Mouse (Mus musculus) neural tube, embryonic 11.5 days (tissue): ENCODE data around the gene Tmem182. TPM values are rescaled to one million over a fixed set of nuclear protein-coding genes. Genes with fewer than 3 reads are reported as not detected.

Experiments used
- ATAC-seq: fragments of 200-750 bp; cut with Nextera tagmentation; 2 replicates; pipeline ENCODE4 v1.8.0; 2017; ENCODE audit warnings: moderate number of reproducible peaks, mild to moderate bottlenecking, moderate TSS enrichment, moderate library complexity; ENCODE audit not compliant: insufficient read depth, low FRiP score, low TSS enrichment
- DNase-seq: peaks from one replicate; pipeline ENCODE4 v3.0.0-alpha.2; 2015; ENCODE audit warnings: low spot score
- H3K27ac ChIP-seq: fragments of 300-500 bp; sonication (generic); 2 replicates; pipeline ENCODE4 v1.5.1; 2014; ENCODE audit warnings: low read depth, mild to moderate bottlenecking, low read length
- H3K27me3 ChIP-seq: fragments of 300-500 bp; sonication (generic); 2 replicates; pipeline ENCODE4 v1.6.1; 2014; ENCODE audit warnings: mild to moderate bottlenecking, low read length, mixed read lengths; ENCODE audit not compliant: control insufficient read depth, insufficient read depth
- H3K36me3 ChIP-seq: fragments of 300-500 bp; sonication (generic); 2 replicates; pipeline ENCODE4 v1.6.1; 2014; ENCODE audit warnings: mild to moderate bottlenecking, low read length, moderate library complexity, mixed read lengths; ENCODE audit not compliant: control insufficient read depth, insufficient read depth
- H3K4me1 ChIP-seq: fragments of 300-500 bp; sonication (generic); 2 replicates; pipeline ENCODE4 v1.6.1; 2014; ENCODE audit warnings: low read length, mixed read lengths; ENCODE audit not compliant: control insufficient read depth, insufficient read depth
- H3K4me2 ChIP-seq: fragments of 300-500 bp; sonication (generic); 2 replicates; pipeline ENCODE4 v1.6.1; 2014; ENCODE audit warnings: low read depth, mild to moderate bottlenecking, moderate library complexity
- H3K4me3 ChIP-seq: fragments of 300-500 bp; sonication (generic); 2 replicates; pipeline ENCODE4 v1.5.1; 2014; ENCODE audit warnings: low read depth, low read length
- H3K9ac ChIP-seq: fragments of 300-500 bp; sonication (generic); 2 replicates; pipeline ENCODE4 v1.6.1; 2014; ENCODE audit warnings: mild to moderate bottlenecking, low read length
- H3K9me3 ChIP-seq: fragments of 300-500 bp; sonication (generic); 2 replicates; pipeline ENCODE4 v1.6.1; 2016; ENCODE audit warnings: low read length; ENCODE audit not compliant: control insufficient read depth
- WGBS: fragments of 180-500 bp; shearing (Covaris S2); extraction: QIAGEN DNeasy Blood & Tissue Kit; methylation state at CpG from one replicate; pipeline ENCODE4 v1.1.7; 2014; 5-methylcytosine and 5-hydroxymethylcytosine counted together
- polyA plus RNA-seq: library from polyadenylated mRNA; unstranded; fragments of >200 nt; fragmentation: Nextera tagmentation; extraction: Ambion mirVana; gene quantifications from 2 replicates; pipeline ENCODE4 v1.2.1, GENCODE M21; 2014

The Tmem182 gene
- polyA plus RNA-seq, 1 experiment from 2014 or later: 1.4 TPM

- 84% methylated on average over 3 of the region's 3 CpGs for WGBS
- Histone ChIP-seq H3K4me2 (no peak overlapping the region), H3K4me3 (no peak overlapping the region)
These were observed 61.7 kb downstream of the Tmem182 start for GRCm38 (mm10) chr1:40867106-40867505.

DNA sequence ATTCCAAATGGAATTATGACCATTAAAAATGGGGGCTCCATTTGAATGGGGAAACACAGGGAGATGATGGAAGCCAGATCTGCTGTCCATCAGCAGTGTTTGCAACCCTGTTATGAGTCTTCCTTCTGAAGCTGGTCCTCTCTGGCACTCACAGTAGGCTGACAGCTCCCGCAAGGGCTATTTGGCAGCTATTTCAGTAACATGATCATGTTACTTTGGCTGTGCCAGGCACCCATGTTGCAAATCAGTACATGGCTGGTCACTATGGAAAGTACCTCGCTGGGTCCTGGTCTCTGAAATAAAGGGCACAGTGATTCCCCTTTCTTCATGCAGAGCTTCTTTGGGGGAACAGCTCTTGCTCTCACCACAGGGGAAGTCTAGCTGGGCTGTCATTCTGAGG lies 62.2 kb downstream of the Tmem182 start:
- ATAC-seq (no peak), DNase-seq (no peak)
- Histone ChIP-seq H3K4me3 (no peak overlapping the region), H3K36me3 (no peaks in the 10 kb centered on the region), H3K4me1 (no peaks in the 10 kb centered on the region), H3K27ac (no peak overlapping the region), H3K27me3 (no peaks in the 10 kb centered on the region), H3K9ac (no peak overlapping the region), H3K4me2 (no peak overlapping the region), H3K9me3 (no peaks in the 10 kb centered on the region)
- WGBS: 96% methylated on average over 2 of the region's 2 CpGs

More at GRCm38 (mm10) chr1:40867106-40867505, 61.7 kb downstream of the Tmem182 start:
- DNase-seq (no peak), ATAC-seq (no peak)
- Histone ChIP-seq H3K9ac (no peak overlapping the region), H3K4me1 (no peaks in the 10 kb centered on the region), H3K9me3 (no peaks in the 10 kb centered on the region), H3K27ac (no peak overlapping the region), H3K27me3 (no peaks in the 10 kb centered on the region), H3K36me3 (no peaks in the 10 kb centered on the region)

DNA sequence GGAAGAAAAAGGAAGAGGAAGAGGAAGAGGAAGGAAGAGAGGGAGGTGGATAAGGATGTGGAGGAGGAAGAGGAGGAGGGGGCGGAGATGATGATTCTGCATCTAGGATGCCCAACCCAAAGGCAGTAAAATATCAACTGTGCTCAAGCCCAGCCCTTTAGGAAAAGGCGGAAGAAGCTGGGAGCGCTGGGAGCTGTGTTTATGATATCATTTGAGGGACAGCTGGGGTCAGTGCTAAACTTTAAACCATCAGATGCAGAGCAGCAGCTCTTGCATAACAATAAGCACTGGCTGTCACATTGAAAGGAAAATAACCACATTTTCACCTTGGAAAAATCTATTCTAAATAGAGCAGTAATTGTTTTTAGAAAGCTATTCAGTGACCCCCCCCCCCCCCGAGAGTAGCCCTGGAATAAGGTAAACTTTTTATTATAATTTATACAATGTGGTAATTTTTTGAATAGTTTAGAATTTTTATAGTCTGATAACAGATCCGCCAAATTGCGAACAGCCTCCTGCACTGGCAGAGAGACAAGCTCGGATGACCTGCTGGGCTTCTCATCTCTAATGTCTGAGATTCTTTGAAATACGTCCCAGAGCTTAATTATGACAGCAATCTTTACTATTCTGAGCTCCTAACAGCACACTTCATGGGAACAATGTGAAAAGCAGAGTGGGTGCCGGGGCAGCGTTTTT lies 68.5 kb downstream of the Tmem182 start:
- no peak overlapping the region for H3K4me2 ChIP-seq
- H3K9me3 ChIP-seq: no peaks in the 10 kb centered on the region
- WGBS: 76% methylated on average over 10 of the region's 10 CpGs
- H3K27me3 ChIP-seq: no peaks in the 10 kb centered on the region
- H3K4me1 ChIP-seq: no peaks in the 10 kb centered on the region
- H3K4me3 ChIP-seq: no peak overlapping the region
- ATAC-seq (no peak), DNase-seq (no peak)
- no peaks in the 10 kb centered on the region for H3K36me3 ChIP-seq
- no peak overlapping the region for H3K27ac ChIP-seq
- H3K9ac ChIP-seq: no peak overlapping the region

- no peaks in the 10 kb centered on the region for H3K4me1 ChIP-seq
- H3K4me2 ChIP-seq: no peak overlapping the region
- H3K4me3 ChIP-seq: no peak overlapping the region
- no peaks in the 10 kb centered on the region for H3K9me3 ChIP-seq
- no peak overlapping the region for H3K27ac ChIP-seq
- no peak for ATAC-seq
- DNase-seq: no peak
- H3K27me3 ChIP-seq: no peaks in the 10 kb centered on the region
- no peak overlapping the region for H3K9ac ChIP-seq
- 87% methylated on average over 26 of the region's 26 CpGs for WGBS
- no peaks in the 10 kb centered on the region for H3K36me3 ChIP-seq
These were observed 69.3 kb downstream of the Tmem182 start for GRCm38 (mm10) chr1:40874456-40875375.

- ATAC-seq (no peak), DNase-seq (peak; percentile 74)
- no peak overlapping the region for H3K27ac ChIP-seq
- no peaks in the 10 kb centered on the region for H3K36me3 ChIP-seq
- H3K4me3 ChIP-seq: no peak overlapping the region
- H3K27me3 ChIP-seq: no peaks in the 10 kb centered on the region
- no peak overlapping the region for H3K4me2 ChIP-seq
- no peaks in the 10 kb centered on the region for H3K4me1 ChIP-seq
- 26% methylated on average over 9 of the region's 9 CpGs for WGBS
- no peak overlapping the region for H3K9ac ChIP-seq
- H3K9me3 ChIP-seq: no peaks in the 10 kb centered on the region
These were observed 73.7 kb downstream of the Tmem182 start for GRCm38 (mm10) chr1:40879051-40879450.

GRCm38 (mm10) chr1:40879526-40879925 lies 74.1 kb downstream of the Tmem182 start:
- DNase-seq (no peak), ATAC-seq (no peak)
- H3K27ac ChIP-seq: no peak overlapping the region
- no peak overlapping the region for H3K4me2 ChIP-seq
- no peak overlapping the region for H3K4me3 ChIP-seq
- H3K27me3 ChIP-seq: no peaks in the 10 kb centered on the region
- H3K36me3 ChIP-seq: no peaks in the 10 kb centered on the region
- H3K9ac ChIP-seq: no peak overlapping the region
- no peaks in the 10 kb centered on the region for H3K9me3 ChIP-seq
- WGBS: 81% methylated on average over 6 of the region's 6 CpGs
- no peaks in the 10 kb centered on the region for H3K4me1 ChIP-seq

DNA sequence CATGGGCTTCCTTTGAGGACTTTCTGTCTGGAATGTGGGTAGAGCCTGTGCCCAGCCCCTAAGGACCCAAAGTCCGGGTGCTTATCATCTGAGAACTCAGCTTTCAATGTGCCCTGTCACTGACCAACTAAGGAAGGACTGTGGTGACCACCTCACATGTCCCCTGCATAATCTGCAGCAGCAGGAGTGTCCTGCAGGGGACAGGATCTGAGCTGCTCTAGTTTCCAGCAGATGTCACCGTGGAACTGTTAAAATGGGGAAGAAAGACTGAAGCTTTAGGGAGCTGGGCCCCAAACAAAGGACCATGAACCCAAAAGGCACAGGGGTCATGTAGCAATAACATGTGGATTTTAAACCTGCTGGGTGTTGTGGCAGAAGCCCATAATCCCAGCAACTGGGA lies 75.1 kb downstream of the Tmem182 start:
- Histone ChIP-seq H3K4me3 (no peak overlapping the region), H3K4me2 (no peak overlapping the region), H3K36me3 (no peaks in the 10 kb centered on the region), H3K4me1 (no peaks in the 10 kb centered on the region), H3K27me3 (no peaks in the 10 kb centered on the region), H3K9ac (no peak overlapping the region), H3K27ac (no peak overlapping the region), H3K9me3 (no peaks in the 10 kb centered on the region)
- DNase-seq (no peak), ATAC-seq (no peak)
- WGBS: 54% methylated on average over 2 of the region's 2 CpGs

GRCm38 (mm10) chr1:40883856-40884255 lies 78.5 kb downstream of the Tmem182 start:
- DNase-seq (no peak), ATAC-seq (no peak)
- H3K36me3 ChIP-seq: no peaks in the 10 kb centered on the region
- H3K27ac ChIP-seq: no peak overlapping the region
- H3K27me3 ChIP-seq: no peaks in the 10 kb centered on the region
- WGBS: 75% methylated on average over 2 of the region's 2 CpGs
- H3K9me3 ChIP-seq: no peaks in the 10 kb centered on the region
- no peak overlapping the region for H3K4me3 ChIP-seq
- no peak overlapping the region for H3K9ac ChIP-seq
- H3K4me1 ChIP-seq: no peaks in the 10 kb centered on the region
- no peak overlapping the region for H3K4me2 ChIP-seq

- H3K36me3 ChIP-seq: no peaks in the 10 kb centered on the region
- no peak for DNase-seq
- no peaks in the 10 kb centered on the region for H3K9me3 ChIP-seq
- ATAC-seq: no peak
- H3K9ac ChIP-seq: no peak overlapping the region
- H3K27me3 ChIP-seq: no peaks in the 10 kb centered on the region
- H3K4me3 ChIP-seq: no peak overlapping the region
- H3K4me2 ChIP-seq: no peak overlapping the region
- WGBS: 78% methylated on average over 6 of the region's 6 CpGs
- no peak overlapping the region for H3K27ac ChIP-seq
- no peaks in the 10 kb centered on the region for H3K4me1 ChIP-seq
These were observed 79.5 kb downstream of the Tmem182 start for GRCm38 (mm10) chr1:40884943-40885342.
